Mouse (Mus musculus) heart, adult 2 months (tissue): ENCODE results near the gene Gm10518.

Experiments used
- CTCF ChIP-seq: fragments of 200-600 bp; IDR thresholded peaks from 2 replicates; pipeline ENCODE4 v1.8.1; 2022; ENCODE audit warnings: antibody characterized with exemption, mild to moderate bottlenecking, moderate library complexity
- EP300 ChIP-seq: fragments of 200-500 bp; IDR thresholded peaks from 2 replicates; pipeline ENCODE4 v1.6.1; 2011; ENCODE audit warnings: low read depth, low read length, control low read depth; ENCODE audit not compliant: insufficient read depth
- POLR2A ChIP-seq: fragments of 200-500 bp; IDR thresholded peaks from 2 replicates; pipeline ENCODE4 v1.6.1; 2011; ENCODE audit warnings: mild to moderate bottlenecking, low read depth, low read length, control low read depth; ENCODE audit not compliant: insufficient read depth

GRCm38 (mm10) chr1:179813385-179813784 lies 10.2 kb downstream of the Gm10518 start:
- TF ChIP-seq CTCF (no peak), POLR2A (no peak), EP300 (no peak)
